29 mouse cellular contexts compared by ENCODE assay signal in the genomic region with DNA sequence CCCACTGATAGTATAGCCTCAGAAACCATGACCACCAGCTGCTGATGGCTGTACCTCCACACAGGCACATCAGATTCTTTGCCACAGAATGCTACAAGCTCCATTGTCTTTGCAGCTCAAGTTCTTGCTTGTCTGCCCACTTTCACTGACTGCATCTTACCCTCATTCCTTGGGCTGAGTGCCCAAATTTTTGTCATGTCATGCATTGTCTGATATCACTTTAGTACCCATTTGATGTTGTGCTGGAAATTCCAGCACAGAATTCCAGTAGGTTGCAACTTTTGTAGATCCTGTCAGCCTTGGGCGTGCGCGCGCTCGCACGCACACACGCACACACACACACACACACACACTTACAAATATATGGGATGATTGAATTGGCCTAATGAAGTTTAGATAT.
"Had no signal": no experiment of that assay in that cellular context is flagged by ENCODE, and none has a peak within 500 bp of the region (broad histone marks: within the 10 kb centered on the region; RNA-seq: fewer than 3 reads in every experiment).

No protein-coding gene starts in this region.

- H3K9ac ChIP-seq: heart, embryonic 12.5 days; hindbrain, embryonic 12.5 days; hindbrain, embryonic 14.5 days; intestine, embryonic 15.5 days; kidney, embryonic 15.5 days; limb, embryonic 12.5 days; liver, embryonic 13.5 days; liver, embryonic 15.5 days had no signal

- DNase-seq: gastrocnemius, adult 2 months; gastrocnemius, postnatal 10 days; gastrocnemius, postnatal 25 days; heart, adult 18-20 months; heart, postnatal 10 days; heart, postnatal 4 days; kidney, adult 18-20 months; kidney, adult 8-10 months; kidney, postnatal 14 days; kidney, postnatal 4 days; liver; liver, embryonic 13.5 days had no signal

- H3K27ac ChIP-seq: gastrocnemius, adult 2 months; heart, embryonic 10.5 days; hindbrain, embryonic 10.5 days; hindbrain, embryonic 12.5 days; hindbrain, embryonic 14.5 days; intestine, embryonic 15.5 days; kidney, embryonic 15.5 days; kidney, postnatal 0 days; layer of hippocampus, adult 2 months; left cerebral cortex, adult 2 months; limb, embryonic 10.5 days; limb, embryonic 12.5 days; liver, embryonic 13.5 days; liver, embryonic 15.5 days had no signal

- H3K4me3 ChIP-seq: gastrocnemius, adult 2 months; heart, embryonic 10.5 days; heart, embryonic 12.5 days; hindbrain, embryonic 10.5 days; hindbrain, embryonic 12.5 days; intestine, embryonic 15.5 days; kidney, embryonic 15.5 days; layer of hippocampus, adult 2 months; left cerebral cortex, adult 2 months; limb, embryonic 10.5 days; limb, embryonic 12.5 days; liver, embryonic 13.5 days; liver, embryonic 15.5 days had no signal

- H3K9me3 ChIP-seq: heart, embryonic 10.5 days; heart, embryonic 12.5 days; hindbrain, embryonic 10.5 days; hindbrain, embryonic 12.5 days; intestine, embryonic 15.5 days; kidney, embryonic 15.5 days; limb, embryonic 10.5 days; limb, embryonic 12.5 days; liver, embryonic 13.5 days; liver, embryonic 15.5 days had no signal

- H3K27me3 ChIP-seq: heart, embryonic 12.5 days; hindbrain, embryonic 12.5 days; intestine, embryonic 15.5 days; kidney, embryonic 15.5 days; limb, embryonic 12.5 days had no signal

- H3K4me1 ChIP-seq: limb, embryonic 12.5 days had no signal

- ATAC-seq: hindbrain, embryonic 16.5 days; inflammation-experienced regulatory T-cells, adult 6 months; intestine, embryonic 15.5 days; intestine, postnatal 0 days had no signal

- H3K4me2 ChIP-seq: heart, embryonic 12.5 days; hindbrain, embryonic 12.5 days; hindbrain, embryonic 14.5 days; intestine, embryonic 15.5 days; kidney, embryonic 15.5 days; limb, embryonic 12.5 days; liver, embryonic 11.5 days; liver, embryonic 13.5 days; liver, embryonic 15.5 days had no signal
